Mouse (Mus musculus): ENCODE results near the gene Rimbp2. TPM values are rescaled to one million over a fixed set of nuclear protein-coding genes. Genes with fewer than 3 reads are reported as not detected.

Gene Rimbp2
- total RNA-seq, 2 experiments from 2014 or later, result 3.9 to 5.4 TPM

GRCm38 (mm10) chr5:128932776-128933175 lies 20.5 kb downstream of the Rimbp2 start:
- no peak for DNase-seq

GRCm38 (mm10) chr5:128925073-128925472 lies 28.2 kb downstream of the Rimbp2 start:
- DNase-seq, result no peak

- DNase-seq, result no peak
These were observed 33.2 kb downstream of the Rimbp2 start for GRCm38 (mm10) chr5:128920112-128920511.

GRCm38 (mm10) chr5:128917116-128917959 lies 35.9 kb downstream of the Rimbp2 start:
- DNase-seq, result peak; percentile 73 to 78

- no peak for DNase-seq
These were observed 39.5 kb downstream of the Rimbp2 start for GRCm38 (mm10) chr5:128913820-128914219.

- DNase-seq, result no peak
These were observed 40.9 kb downstream of the Rimbp2 start for GRCm38 (mm10) chr5:128912374-128912773.

- DNase-seq, result no peak
These were observed 41.7 kb downstream of the Rimbp2 start for GRCm38 (mm10) chr5:128911593-128911992.

GRCm38 (mm10) chr5:128904113-128904512 lies 49.2 kb downstream of the Rimbp2 start:
- DNase-seq, result peak; percentile 5 to 9

- DNase-seq, result no peak
These were observed 50.2 kb downstream of the Rimbp2 start for GRCm38 (mm10) chr5:128903120-128903519.

- DNase-seq, result no peak
These were observed 53.3 kb downstream of the Rimbp2 start for GRCm38 (mm10) chr5:128899971-128900370.

GRCm38 (mm10) chr5:128894921-128895320 lies 58.4 kb downstream of the Rimbp2 start:
- no peak for DNase-seq

- DNase-seq, result no peak
These were observed 65.7 kb downstream of the Rimbp2 start for GRCm38 (mm10) chr5:128887546-128887945.

GRCm38 (mm10) chr5:128884320-128884719 lies 69.0 kb downstream of the Rimbp2 start:
- no peak for DNase-seq

- no peak for DNase-seq
These were observed 74.2 kb downstream of the Rimbp2 start for GRCm38 (mm10) chr5:128879092-128879491.

- no peak for DNase-seq
These were observed 75.8 kb downstream of the Rimbp2 start for GRCm38 (mm10) chr5:128877425-128878035.

- no peak for DNase-seq
These were observed 81.6 kb downstream of the Rimbp2 start for GRCm38 (mm10) chr5:128871706-128872105.

- no peak for DNase-seq
These were observed 86.5 kb downstream of the Rimbp2 start for GRCm38 (mm10) chr5:128866811-128867210.

GRCm38 (mm10) chr5:128866291-128866690 lies 87.0 kb downstream of the Rimbp2 start:
- DNase-seq, result no peak

- DNase-seq, result no peak
These were observed 89.8 kb downstream of the Rimbp2 start for GRCm38 (mm10) chr5:128863497-128863896.

- no peak for DNase-seq
These were observed 92.4 kb downstream of the Rimbp2 start for GRCm38 (mm10) chr5:128860907-128861306.

- peak in 1 of 2 experiments; percentile 22 for DNase-seq
These were observed 100.5 kb downstream of the Rimbp2 start for GRCm38 (mm10) chr5:128852791-128853190.

GRCm38 (mm10) chr5:128847806-128848205 lies 105.5 kb downstream of the Rimbp2 start:
- DNase-seq, result no peak

GRCm38 (mm10) chr5:128846433-128847040 lies 106.7 kb downstream of the Rimbp2 start:
- DNase-seq, result no peak

Measured in adrenal gland, postnatal 36 days (tissue).